Mouse (Mus musculus) olfactory bulb, adult 2 months (tissue): ENCODE data around the gene Ptgfr.

Experiments used
- CTCF ChIP-seq: fragments of 200-500 bp; IDR thresholded peaks from 2 replicates; pipeline ENCODE4 v1.5.1; 2012; ENCODE audit warnings: low read depth, mild to moderate bottlenecking, low read length, moderate library complexity; ENCODE audit not compliant: insufficient read depth
- POLR2A ChIP-seq: fragments of 200-500 bp; IDR thresholded peaks from 2 replicates; pipeline ENCODE4 v1.6.1; 2012; ENCODE audit warnings: mild to moderate bottlenecking, low read depth, low read length, moderate library complexity; ENCODE audit not compliant: insufficient read depth

DNA sequence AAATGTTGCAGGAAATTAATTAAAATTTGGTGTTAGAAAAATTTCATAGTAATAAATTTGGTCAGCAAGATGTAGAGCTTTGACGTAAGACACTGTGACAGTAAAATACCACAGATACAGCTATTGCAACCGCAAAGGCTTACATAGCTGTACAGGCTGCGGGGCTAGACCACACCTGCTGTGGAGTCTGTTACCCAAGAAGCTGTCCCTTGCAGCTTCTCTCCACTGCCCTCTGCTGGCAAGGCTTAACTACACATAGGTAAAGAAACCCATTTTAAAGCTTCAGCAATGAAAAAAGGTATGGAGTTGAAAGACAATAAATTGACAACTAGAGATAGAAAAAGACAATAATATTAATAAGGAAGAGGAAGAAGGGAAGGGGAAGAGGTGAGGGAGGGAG lies 66.4 kb downstream of the Ptgfr start:
- no peak for TF ChIP-seq CTCF
- TF ChIP-seq POLR2A = no peak
